Mouse (Mus musculus) right cerebral cortex, postnatal 4 days (tissue): ENCODE measurements around the gene Glrx.
A peak's percentile ranks its signal among the peaks of the same experiment; 100 is the strongest.
"Not testable (repeated sequence)": the region's sequence is repeated elsewhere in the genome, so short reads cannot be mapped to it uniquely, and the experiment has no call there.

Experiments used
- DNase-seq: peaks from one replicate; pipeline ENCODE4 v3.0.0-alpha.2; 2022

Gene Glrx

GRCm38 (mm10) chr13:75839719-75840481, at the start of gene Glrx:
Gene Glrx (plus strand): TSS chr13:75839868.
- peak; percentile 55 for DNase-seq

- no peak for DNase-seq
Measured at GRCm38 (mm10) chr13:75790550-75791205, 49.0 kb upstream of the Glrx start.

GRCm38 (mm10) chr13:75793863-75794629, 45.6 kb upstream of the Glrx start:
- DNase-seq, result no peak

- peak; percentile 92 for DNase-seq
Measured at GRCm38 (mm10) chr13:75797369-75798141, 42.1 kb upstream of the Glrx start.

DNA sequence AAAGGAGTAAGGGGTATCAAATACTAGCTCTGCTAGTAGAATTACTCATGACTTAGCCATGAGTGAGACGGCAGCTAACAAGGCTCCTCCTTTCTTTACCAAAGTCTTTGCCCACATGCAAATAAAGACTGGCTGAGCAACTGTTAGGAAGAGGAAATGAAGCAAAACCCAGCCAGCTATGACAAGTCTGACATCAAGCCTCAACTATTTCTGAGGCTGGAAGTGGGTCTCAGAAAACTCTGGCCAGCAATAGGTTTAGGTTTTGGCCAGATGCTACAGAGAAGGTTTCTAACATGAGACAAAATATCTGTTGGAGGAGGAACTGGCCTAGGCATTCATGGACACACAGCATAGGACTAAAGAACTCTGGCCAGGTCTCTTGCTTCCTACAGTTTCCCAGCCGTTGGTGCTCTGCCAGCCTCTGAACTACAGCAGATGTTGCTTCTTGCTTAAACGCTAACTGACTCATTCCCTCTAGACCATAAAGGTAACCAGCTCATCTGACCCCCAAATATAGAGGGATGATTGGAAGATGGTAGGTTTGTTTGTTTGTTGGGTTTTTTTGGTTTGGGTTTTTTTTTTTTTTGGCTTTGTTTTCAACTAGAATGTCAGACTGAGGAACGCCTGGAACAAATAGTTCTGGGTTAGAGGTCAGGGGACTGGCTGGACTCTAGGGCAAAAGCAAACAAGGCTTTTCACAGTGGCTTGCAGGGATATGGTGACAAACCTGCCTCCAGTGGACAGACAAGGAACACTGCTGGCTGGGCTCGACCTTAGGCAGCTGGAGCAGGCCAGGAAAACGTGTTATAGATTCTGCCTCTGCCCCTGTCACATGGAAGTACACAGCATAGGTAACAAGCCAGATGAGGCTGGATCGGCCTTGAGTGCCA, 41.0 kb upstream of the Glrx start:
- no peak for DNase-seq

DNA sequence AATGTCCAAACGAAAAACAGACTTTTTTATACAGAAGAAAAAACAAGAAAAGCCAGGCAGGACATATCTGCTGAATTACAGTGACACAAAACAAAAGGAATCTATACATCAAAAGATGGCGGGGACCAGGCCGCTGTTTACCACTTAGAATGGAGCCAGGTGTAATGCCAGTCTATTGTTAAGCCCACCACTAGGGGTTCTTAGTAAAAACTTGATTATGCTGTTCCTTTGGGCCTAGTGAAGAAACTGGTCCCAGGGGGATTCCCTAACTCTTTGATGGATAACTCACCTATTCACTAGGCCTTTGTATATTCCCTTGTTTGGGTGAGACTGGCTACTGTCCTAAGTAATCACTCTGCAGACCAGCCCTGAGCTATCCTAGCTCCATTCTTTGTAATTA, 40.2 kb upstream of the Glrx start:
- no peak for DNase-seq

GRCm38 (mm10) chr13:75807969-75808368, 31.7 kb upstream of the Glrx start:
- DNase-seq, result no peak

DNA sequence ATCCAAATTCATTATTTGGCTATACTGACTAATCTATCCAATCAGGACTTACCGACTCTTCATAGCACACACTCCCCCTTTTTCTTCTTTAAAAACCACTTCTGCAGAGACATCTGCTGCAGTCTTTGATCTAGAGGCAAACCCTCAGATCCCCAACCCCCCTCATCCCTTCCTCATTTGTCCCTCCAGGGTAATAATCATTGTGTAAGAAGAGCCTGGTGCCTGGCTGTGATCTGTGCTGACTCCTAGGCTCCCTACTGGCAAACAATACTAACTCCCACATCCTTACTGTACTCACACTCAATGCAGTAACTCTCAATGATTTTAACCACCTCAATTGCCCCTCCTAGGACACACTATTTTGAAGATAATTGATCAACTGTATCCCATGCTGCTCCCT, 29.7 kb upstream of the Glrx start:
- no peak for DNase-seq

DNA sequence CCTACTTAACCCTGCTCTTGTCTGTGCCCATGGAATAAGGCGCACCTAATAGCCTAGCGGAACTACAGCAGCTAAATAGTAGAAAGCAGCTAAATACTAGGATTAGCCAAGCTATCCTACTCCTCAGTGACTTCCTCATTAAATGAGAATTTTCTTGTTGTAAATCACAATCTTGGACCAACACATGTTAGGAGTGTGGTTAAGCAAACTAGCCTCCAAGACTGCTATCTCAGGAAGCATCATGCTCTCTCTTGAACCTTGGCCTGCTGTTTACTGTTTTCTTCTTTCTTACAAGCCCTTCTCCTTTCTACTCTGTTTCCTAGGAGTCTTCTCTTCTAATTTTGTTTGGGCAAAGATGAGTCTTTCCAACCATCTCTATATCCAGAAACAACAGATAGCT, 22.5 kb upstream of the Glrx start:
- no peak for DNase-seq

- DNase-seq, result no peak
Measured at GRCm38 (mm10) chr13:75818486-75818885, 21.2 kb upstream of the Glrx start.

- no peak for DNase-seq
Measured at GRCm38 (mm10) chr13:75818945-75819706, 20.5 kb upstream of the Glrx start.

GRCm38 (mm10) chr13:75819898-75820297, 19.8 kb upstream of the Glrx start:
- DNase-seq, result no peak

DNA sequence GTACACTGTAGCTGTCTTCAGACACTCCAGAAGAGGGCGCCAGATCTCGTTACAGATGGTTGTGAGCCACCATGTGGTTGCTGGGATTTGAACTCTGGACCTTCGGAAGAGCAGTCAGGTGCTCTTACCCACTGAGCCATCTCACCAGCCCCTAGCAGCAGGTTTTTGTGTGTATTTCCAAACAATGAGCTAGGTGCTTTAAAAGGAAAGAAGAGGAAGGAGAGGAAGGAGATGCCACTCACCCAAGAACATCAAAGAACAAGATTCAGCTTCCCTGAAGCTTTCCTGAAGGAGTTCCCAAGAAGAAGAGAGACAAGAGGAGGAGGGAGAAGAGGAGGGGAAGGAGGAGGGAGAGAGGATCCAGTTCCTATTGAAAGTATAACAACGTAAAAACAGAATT, 17.3 kb upstream of the Glrx start:
- not testable (repeated sequence) for DNase-seq

DNA sequence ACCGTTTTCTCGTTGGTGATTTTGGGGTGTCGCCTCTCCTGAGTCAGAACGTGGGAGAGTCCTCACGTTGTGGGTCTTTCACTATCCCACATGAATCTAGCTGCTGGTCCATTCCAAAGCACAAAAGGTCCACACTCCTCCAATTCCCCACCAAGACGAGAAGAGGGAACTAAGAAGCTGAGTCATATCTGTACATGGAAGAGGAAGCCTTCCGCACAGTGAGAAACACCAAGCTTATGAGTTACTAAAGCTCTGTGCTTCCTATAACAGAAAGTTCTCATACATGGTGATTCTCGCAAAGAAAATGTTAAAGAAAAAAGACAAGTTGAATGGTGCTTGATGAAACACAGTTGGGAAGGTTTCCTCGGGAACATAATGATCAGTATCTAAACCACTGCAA, 16.5 kb upstream of the Glrx start:
- no peak for DNase-seq

- no peak for DNase-seq
Measured at GRCm38 (mm10) chr13:75824611-75825319, 14.9 kb upstream of the Glrx start.

DNA sequence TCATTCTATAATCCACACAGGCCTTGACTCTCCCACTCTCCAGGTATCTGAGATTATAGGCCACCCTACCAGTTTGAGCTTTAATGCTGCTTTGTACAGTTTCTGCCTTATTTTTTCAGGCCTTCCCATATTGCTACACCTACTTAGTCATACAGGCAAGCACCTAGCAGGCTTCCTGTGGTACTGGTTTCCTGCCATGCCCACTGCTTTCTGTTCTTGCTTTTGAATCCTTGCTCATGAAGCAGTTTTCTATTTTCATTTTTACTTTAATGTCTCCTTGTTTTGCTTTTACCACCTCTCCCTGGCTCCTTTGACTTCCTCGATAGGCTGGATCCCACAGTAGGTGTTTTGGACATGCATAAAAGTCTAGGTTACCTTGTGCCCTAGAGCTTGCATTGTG, 14.3 kb upstream of the Glrx start:
- no peak for DNase-seq

DNA sequence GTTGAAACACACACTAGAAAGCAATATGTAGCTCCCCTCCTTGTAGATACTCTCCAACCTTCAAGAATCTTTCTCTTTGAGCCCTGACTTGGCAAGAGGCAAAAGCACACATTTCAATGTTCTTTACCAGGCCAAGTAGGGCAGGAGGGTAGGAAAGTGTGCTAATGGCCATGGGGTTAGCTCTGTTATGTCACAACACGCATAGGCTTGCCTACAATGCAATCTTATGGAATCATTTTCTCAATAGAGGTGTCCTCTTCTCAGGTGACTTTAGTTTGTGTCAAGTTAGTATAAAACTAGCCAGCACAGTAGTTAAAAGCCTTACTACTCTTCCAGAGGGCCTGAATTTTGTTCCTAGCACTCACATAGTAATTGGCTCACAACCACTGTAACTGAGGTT, 9.0 kb upstream of the Glrx start:
- no peak for DNase-seq

DNA sequence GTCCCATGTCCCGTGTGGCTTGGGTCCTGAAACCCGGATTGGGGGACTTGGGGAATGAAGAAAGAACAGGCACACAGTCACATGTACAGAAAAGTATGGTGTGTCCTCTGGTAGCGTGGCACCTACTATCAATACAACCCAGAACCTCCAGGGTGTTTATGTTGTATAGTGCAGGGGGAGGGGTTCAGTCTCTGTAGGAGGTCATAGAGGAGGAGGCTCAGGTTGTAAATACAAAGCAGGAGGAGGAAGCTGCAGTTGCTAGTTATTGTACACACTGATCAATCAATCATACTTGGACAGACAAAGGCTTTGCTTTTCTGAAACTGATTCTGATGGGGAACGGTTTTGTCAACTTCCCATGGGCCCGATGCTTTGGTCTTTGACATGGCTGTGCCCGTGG, 8.0 kb upstream of the Glrx start:
- no peak for DNase-seq

GRCm38 (mm10) chr13:75832697-75833096, 7.0 kb upstream of the Glrx start:
- DNase-seq, result no peak

- peak; percentile 47 for DNase-seq
Measured at GRCm38 (mm10) chr13:75833499-75833898, 6.2 kb upstream of the Glrx start.

GRCm38 (mm10) chr13:75835461-75835860, 4.2 kb upstream of the Glrx start:
- no peak for DNase-seq
